Mouse (Mus musculus): ENCODE results near the gene Unc93a2.
"Not testable (repeated sequence)": the region's sequence is repeated elsewhere in the genome, so short reads cannot be mapped to it uniquely, and the experiment has no call there.

DNA sequence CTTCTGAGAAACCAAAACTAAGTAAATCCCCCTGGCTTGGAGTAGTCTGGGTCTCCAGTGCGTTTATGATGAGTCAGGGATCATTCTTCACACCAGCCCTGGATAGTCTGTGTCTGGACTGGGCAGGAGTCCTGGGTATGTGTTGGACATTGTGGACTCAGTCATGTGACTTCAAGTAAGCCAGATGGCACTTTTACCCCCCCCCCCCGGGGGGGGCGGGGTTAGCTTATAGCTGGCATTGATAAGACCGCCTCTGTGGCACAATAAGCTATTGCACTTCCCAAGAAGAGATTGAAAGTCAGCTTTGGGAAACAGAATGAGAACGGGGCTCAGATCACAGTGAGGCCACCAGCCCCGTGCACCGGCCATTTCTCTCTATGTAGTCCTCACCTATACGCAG is 752 bp upstream of the Unc93a2 start:
- not testable (repeated sequence) for TF ChIP-seq CTCF (IDR thresholded peaks at IDR 0.05; ENCODE audit: control insufficient read depth, insufficient read depth, insufficient read length); USF1 (IDR thresholded peaks at IDR 0.05; ENCODE audit: low read depth); MYOG (IDR thresholded peaks at IDR 0.05; ENCODE audit: control insufficient read depth, extremely low read depth, insufficient read length); FOSL1 (IDR thresholded peaks at IDR 0.05; ENCODE audit: insufficient read depth, low read length, poor library complexity, severe bottlenecking)

Data from C2C12 (cell line).